Mouse (Mus musculus) ES-E14 (cell line): Measurements from ENCODE around the gene Kctd6.

Source experiments
- CHD2 ChIP-seq: IDR thresholded peaks from 2 replicates; pipeline ENCODE4 v1.6.1; 2014; ENCODE audit warnings: mild to moderate bottlenecking, low read depth, low read length, inconsistent platforms
- HCFC1 ChIP-seq: IDR thresholded peaks from 2 replicates; pipeline ENCODE4 v1.6.1; 2012; ENCODE audit warnings: low read length, inconsistent platforms, borderline replicate concordance; ENCODE audit not compliant: insufficient read depth
- MAFK ChIP-seq: IDR thresholded peaks from 2 replicates; pipeline ENCODE4 v1.6.1; 2014; ENCODE audit warnings: mild to moderate bottlenecking, low read depth, low read length, inconsistent platforms; ENCODE audit not compliant: insufficient read depth
- ZC3H11A ChIP-seq: IDR thresholded peaks from 2 replicates; pipeline ENCODE4 v1.6.1; 2012; ENCODE audit warnings: low read depth, mild to moderate bottlenecking, inconsistent platforms, low read length, borderline replicate concordance
- ZNF384 ChIP-seq: IDR thresholded peaks from 2 replicates; pipeline ENCODE4 v1.6.1; 2012; ENCODE audit warnings: low read depth, low read length, inconsistent platforms

- TF ChIP-seq MAFK, result no peak
- no peak for TF ChIP-seq HCFC1
- TF ChIP-seq ZNF384, result no peak
- TF ChIP-seq ZC3H11A, result no peak
- no peak for TF ChIP-seq CHD2
Observed at GRCm38 (mm10) chr14:8220912-8221311, 7.0 kb downstream of the Kctd6 start.
